Mouse (Mus musculus): ENCODE measurements around the gene Rundc3b.

Rundc3b gene

DNA sequence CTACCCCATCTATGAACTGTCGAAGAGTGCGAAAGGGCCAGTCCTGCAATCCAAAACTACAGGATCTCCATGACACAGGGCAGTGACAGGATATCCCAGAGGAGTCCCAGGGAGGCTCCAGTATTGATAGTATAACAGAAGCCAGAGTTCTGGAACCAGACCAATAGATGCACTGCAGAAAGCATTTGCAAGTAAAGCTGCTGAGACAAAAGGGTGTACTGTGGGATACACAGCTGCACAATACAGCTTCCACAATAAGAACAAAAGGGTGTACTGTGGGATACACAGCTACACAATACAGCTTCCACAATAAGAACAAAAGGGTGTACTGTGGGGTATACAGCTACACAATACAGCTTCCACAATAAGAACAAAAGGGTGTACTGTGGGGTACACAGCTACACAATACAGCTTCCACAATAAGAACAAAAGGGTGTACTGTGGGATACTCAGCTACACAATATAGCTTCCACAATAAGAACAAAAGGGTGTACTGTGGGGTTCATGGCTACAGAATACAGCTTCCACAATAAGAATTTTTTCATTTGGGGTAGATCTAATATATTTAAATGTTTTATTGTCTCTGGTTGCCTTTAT, 134.0 kb downstream of the Rundc3b start:
- no peak for DNase-seq

GRCm38 (mm10) chr5:8487989-8488700, 134.6 kb downstream of the Rundc3b start:
- no peak for DNase-seq

GRCm38 (mm10) chr5:8456561-8456960, 166.2 kb downstream of the Rundc3b start:
- no peak for DNase-seq

DNA sequence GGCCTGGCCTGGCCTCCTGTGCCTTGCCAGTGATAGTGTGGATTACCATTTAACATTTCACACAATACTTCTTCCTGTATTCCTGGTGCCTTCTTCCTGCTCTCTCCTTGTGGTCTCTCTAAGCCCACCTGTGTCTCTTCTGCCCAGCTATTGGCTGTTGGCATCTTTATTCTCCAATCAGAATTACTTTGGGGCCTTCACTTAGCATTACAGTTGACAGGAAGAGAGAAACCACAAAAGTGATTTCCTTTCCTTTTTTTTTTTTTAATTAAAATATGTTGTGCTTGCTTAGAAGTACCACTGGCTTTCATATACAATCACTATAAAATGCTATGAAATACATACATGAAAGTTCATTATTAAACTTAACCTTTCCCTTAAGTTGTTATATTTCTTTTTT, 167.2 kb downstream of the Rundc3b start:
- DNase-seq = no peak
